Mouse (Mus musculus): ENCODE data around the gene Trib2. TPM values are rescaled to one million over a fixed set of nuclear protein-coding genes. Genes with fewer than 3 reads are reported as not detected.

Trib2 gene
- total RNA-seq (2023), result 1 to 10 TPM in 1 of 2 experiments, under 1 TPM in 1; 0.78 to 2.8 TPM

GRCm38 (mm10) chr12:15816740-15817178, at the start of gene Trib2:
Gene Trib2 (minus strand): TSS chr12:15816922.

